Mouse (Mus musculus) hindbrain, embryonic 10.5 days (tissue): ENCODE data around the gene Mknk2. TPM values are rescaled to one million over a fixed set of nuclear protein-coding genes. Genes with fewer than 3 reads are reported as not detected.

Source experiments
- DNase-seq: peaks from one replicate; pipeline ENCODE4 v3.0.0-alpha.2; 2017; ENCODE audit warnings: low spot score
- H3K27ac ChIP-seq: fragments of 300-500 bp; sonication (generic); 2 replicates; pipeline ENCODE4 v1.5.1; 2016; ENCODE audit warnings: mild to moderate bottlenecking, moderate library complexity
- H3K27me3 ChIP-seq: fragments of 300-500 bp; sonication (generic); 2 replicates; pipeline ENCODE4 v1.6.1; 2016; ENCODE audit warnings: mild to moderate bottlenecking; ENCODE audit not compliant: poor library complexity, insufficient read depth, severe bottlenecking
- H3K36me3 ChIP-seq: fragments of 300-500 bp; sonication (generic); 2 replicates; pipeline ENCODE4 v1.6.1; 2016; ENCODE audit warnings: mild to moderate bottlenecking, moderate library complexity
- H3K4me1 ChIP-seq: fragments of 300-500 bp; sonication (generic); replicated peaks from 2 replicates; pipeline ENCODE4 v1.6.1; 2016; ENCODE audit warnings: mild to moderate bottlenecking
- H3K4me3 ChIP-seq: fragments of 300-500 bp; sonication (generic); 2 replicates; pipeline ENCODE4 v1.5.1; 2016; ENCODE audit warnings: mild to moderate bottlenecking, moderate library complexity
- H3K9me3 ChIP-seq: fragments of 300-500 bp; sonication (generic); 2 replicates; pipeline ENCODE4 v1.6.1; 2016; ENCODE audit warnings: mild to moderate bottlenecking, moderate library complexity
- WGBS: fragments of 180-500 bp; shearing (Covaris S2); methylation state at CpG from one replicate; pipeline ENCODE4 v1.1.7; 2016; 5-methylcytosine and 5-hydroxymethylcytosine counted together
- polyA plus RNA-seq: library from polyadenylated mRNA; unstranded; fragments of >200 nt; fragmentation: Nextera tagmentation; extraction: Ambion mirVana; gene quantifications from 2 replicates; pipeline ENCODE4 v1.2.1, GENCODE M21; 2016

Gene Mknk2
- polyA plus RNA-seq, 1 experiment from 2014 or later, result 93.2 TPM

- peak; percentile 38 for DNase-seq
- WGBS, result 55% methylated on average over 6 of the region's 6 CpGs
- Histone ChIP-seq H3K27me3 (no peaks in the 10 kb centered on the region), H3K4me3 (no peak overlapping the region), H3K4me1 (peaks cover 12% of the 10 kb centered on the region), H3K9me3 (no peaks in the 10 kb centered on the region), H3K36me3 (peaks cover 58% of the 10 kb centered on the region), H3K27ac (no peak overlapping the region)
Measured at GRCm38 (mm10) chr10:80684214-80684613, 6.3 kb upstream of the Mknk2 start.

- H3K27me3 ChIP-seq, result no peaks in the 10 kb centered on the region
- 98% methylated on average over 1 of the region's 1 CpGs for WGBS
- H3K9me3 ChIP-seq, result no peaks in the 10 kb centered on the region
- H3K4me3 ChIP-seq, result no peak overlapping the region
- H3K4me1 ChIP-seq, result peaks cover 17% of the 10 kb centered on the region
- no peak for DNase-seq
- peaks cover 53% of the 10 kb centered on the region for H3K36me3 ChIP-seq
- H3K27ac ChIP-seq, result no peak overlapping the region
Measured at GRCm38 (mm10) chr10:80683647-80684046, 5.7 kb upstream of the Mknk2 start.

GRCm38 (mm10) chr10:80682003-80682402 is 4.1 kb upstream of the Mknk2 start:
- DNase-seq, result no peak
- Histone ChIP-seq H3K27me3 (no peaks in the 10 kb centered on the region), H3K36me3 (peaks cover 37% of the 10 kb centered on the region), H3K4me1 (peaks cover 34% of the 10 kb centered on the region), H3K4me3 (no peak overlapping the region), H3K27ac (no peak overlapping the region), H3K9me3 (no peaks in the 10 kb centered on the region)
- 95% methylated on average over 6 of the region's 6 CpGs for WGBS

DNA sequence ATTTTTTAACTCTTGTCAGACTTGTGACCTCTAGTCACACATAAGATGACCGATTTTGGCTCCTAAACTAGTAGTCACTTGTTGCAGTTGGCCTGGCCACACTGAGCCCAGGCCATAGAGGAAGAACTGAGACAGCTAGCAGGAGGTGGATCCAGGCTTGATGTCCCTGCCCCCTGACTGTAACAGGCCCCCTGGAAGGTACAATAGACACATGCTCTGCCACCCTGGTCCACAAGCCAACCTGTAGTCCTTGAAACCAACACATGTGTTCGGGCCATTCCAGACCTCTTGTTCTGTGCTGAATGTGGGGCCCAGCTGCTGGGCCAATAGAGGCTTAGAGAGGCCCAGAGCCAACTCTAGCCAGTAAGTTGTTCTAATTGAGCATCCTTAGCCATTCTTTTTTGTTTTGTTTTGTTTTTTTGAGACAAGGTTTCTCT is 2.4 kb upstream of the Mknk2 start:
- Histone ChIP-seq H3K4me3 (no peak overlapping the region), H3K36me3 (peaks cover 20% of the 10 kb centered on the region), H3K4me1 (peaks cover 42% of the 10 kb centered on the region), H3K27ac (peak overlapping the region; percentile 69), H3K9me3 (no peaks in the 10 kb centered on the region), H3K27me3 (no peaks in the 10 kb centered on the region)
- WGBS, result 80% methylated on average over 2 of the region's 2 CpGs
- no peak for DNase-seq

GRCm38 (mm10) chr10:80679556-80680259 is 1.8 kb upstream of the Mknk2 start:
- Histone ChIP-seq H3K4me3 (no peak overlapping the region), H3K27ac (peak overlapping the region; percentile 96), H3K4me1 (peaks cover 48% of the 10 kb centered on the region), H3K27me3 (no peaks in the 10 kb centered on the region), H3K9me3 (no peaks in the 10 kb centered on the region), H3K36me3 (peaks cover 14% of the 10 kb centered on the region)
- no peak for DNase-seq
- WGBS, result 64% methylated on average over 9 of the region's 9 CpGs

DNA sequence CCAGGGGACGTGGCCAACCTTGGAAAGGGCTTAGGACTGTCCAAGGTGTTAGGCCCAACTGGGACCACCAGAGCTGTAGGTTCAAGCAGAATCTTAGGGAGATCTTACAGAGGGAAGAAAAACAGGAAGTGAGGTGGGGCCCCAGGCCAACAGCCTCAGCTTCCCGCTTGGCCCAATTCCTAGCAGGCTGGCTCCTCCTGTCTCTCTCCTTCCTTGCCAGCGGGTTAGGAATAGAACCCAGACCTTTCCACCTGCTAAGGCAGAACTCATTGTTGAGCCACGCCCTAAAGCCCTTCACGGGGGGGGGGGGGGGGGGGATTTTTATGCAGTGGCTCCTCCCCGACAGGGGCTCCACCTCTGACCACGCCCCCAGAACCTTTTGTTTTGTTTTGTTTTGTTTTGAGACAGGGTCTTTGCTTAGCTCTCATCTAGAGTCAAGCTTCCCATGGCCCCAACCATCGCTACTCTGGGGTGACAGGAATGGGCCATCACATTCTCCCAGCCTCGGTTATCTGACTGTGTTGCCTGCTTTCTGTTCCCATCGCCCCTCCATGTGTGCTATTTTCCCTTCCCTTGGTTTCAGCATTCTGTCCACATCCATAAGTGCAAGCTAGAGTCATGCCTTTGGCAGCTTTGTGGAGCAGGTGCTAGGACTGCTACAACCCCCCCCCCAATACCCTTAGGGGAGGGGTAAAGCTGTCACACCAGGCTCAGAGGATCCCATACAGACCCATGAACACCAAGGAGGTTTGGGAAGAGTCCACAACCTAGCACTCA is 877 bp upstream of the Mknk2 start:
- Histone ChIP-seq H3K4me1 (peaks cover 57% of the 10 kb centered on the region), H3K36me3 (peaks cover 15% of the 10 kb centered on the region), H3K9me3 (no peaks in the 10 kb centered on the region), H3K27me3 (no peaks in the 10 kb centered on the region), H3K27ac (peak overlapping the region; percentile 96), H3K4me3 (peak overlapping the region; percentile 100; the same call in 1 of the 2 replicates)
- DNase-seq, result no peak
- WGBS, result 54% methylated on average over 10 of the region's 10 CpGs

DNA sequence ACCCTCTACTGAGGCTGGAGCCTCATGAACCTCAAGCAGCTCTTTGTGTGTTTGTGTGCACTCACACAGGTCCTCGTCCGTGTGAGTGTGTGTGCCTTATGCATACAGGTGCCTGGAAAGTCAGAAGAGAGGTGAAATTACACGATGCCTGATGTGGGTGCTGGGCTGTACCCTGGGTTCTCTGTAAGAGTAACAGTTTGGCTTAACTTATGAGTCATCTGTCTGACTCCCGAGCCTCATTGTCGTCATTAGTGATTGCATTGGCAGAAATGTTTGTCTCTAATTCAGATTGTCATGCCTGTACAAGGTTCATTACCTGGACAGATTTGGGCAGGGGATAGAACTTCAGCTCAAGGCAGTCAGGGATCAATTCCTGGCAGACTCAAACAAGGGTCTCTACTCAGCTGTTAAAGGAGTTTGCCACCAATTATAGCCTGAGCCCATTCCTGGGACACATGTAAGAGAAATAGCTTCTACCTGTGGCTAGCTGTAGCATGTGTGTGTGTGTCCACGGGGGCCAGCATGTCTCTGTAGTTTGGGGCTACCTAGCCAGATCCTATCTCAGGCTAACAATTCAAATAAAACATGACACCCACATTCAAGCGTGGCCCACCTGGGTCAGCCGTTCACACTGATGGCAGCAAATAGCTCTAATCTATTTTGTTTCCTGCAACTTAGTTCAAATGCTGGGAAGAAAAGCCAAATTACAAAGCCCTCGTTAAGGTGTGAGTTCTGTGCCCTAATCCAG is 610 bp downstream of the Mknk2 start:
- DNase-seq, result no peak
- Histone ChIP-seq H3K36me3 (peaks cover 22% of the 10 kb centered on the region), H3K27ac (peak overlapping the region; percentile 96), H3K4me1 (peaks cover 72% of the 10 kb centered on the region), H3K9me3 (no peaks in the 10 kb centered on the region), H3K27me3 (no peaks in the 10 kb centered on the region), H3K4me3 (peak overlapping the region; percentile 100)
- WGBS, result 50% methylated on average over 9 of the region's 9 CpGs

- no peaks in the 10 kb centered on the region for H3K9me3 ChIP-seq
- WGBS, result under 1% methylated on average over 78 of the region's 78 CpGs
- H3K4me1 ChIP-seq, result peaks cover 77% of the 10 kb centered on the region
- H3K27me3 ChIP-seq, result no peaks in the 10 kb centered on the region
- H3K27ac ChIP-seq, result peak overlapping the region; percentile 96
- H3K4me3 ChIP-seq, result peak overlapping the region; percentile 100
- peak; percentile 100 for DNase-seq
- H3K36me3 ChIP-seq, result peaks cover 32% of the 10 kb centered on the region
Measured at GRCm38 (mm10) chr10:80676198-80676928, 1.5 kb downstream of the Mknk2 start.

DNA sequence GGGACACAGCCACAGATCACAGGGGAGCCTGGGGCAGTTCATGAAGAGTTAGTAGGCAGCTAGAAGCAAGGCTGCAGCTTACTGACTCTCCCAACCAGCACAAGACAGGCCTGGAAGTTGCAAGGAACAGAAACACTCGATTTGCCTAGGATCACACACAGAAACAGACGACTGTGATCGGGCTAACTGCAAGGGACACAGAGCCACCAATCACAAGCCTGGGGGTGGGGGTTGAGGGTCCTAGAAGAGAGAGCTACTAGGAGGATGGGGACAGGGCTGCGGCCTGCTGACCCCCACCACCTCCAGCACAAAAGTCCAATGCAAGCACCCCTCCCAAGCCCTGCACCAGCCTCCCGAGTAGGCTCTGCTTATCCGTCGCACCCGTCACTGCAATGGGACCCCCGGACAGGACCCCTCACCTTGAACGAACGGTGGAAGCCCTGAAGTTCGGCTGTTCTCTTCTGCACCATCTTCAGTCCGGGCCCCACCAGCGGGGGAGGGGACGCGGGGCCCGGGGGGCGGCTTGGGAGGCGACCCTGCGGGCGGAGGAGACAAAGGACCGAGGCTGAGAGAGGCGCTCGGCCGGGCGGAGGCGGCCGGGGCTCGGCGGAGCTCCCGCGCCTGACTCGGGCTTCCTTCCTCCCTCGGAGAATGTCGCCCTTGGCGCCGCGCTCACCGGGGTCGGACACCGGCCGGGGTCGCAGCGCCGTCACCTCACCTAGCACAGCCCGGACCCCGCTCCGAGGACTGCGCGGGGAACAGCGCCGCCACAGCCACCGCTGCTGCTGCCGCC is 2.3 kb downstream of the Mknk2 start:
- H3K4me1 ChIP-seq, result peaks cover 83% of the 10 kb centered on the region
- peak overlapping the region; percentile 100 for H3K4me3 ChIP-seq
- H3K27ac ChIP-seq, result peak overlapping the region; percentile 96
- H3K27me3 ChIP-seq, result no peaks in the 10 kb centered on the region
- peaks cover 39% of the 10 kb centered on the region for H3K36me3 ChIP-seq
- peak; percentile 47 for DNase-seq
- under 1% methylated on average over 54 of the region's 54 CpGs for whole genome bisulfite sequencing
- H3K9me3 ChIP-seq, result no peaks in the 10 kb centered on the region

GRCm38 (mm10) chr10:80674851-80675404 is 3.0 kb downstream of the Mknk2 start:
- Histone ChIP-seq H3K4me3 (peak overlapping the region; percentile 100), H3K27ac (peak overlapping the region; percentile 96), H3K4me1 (peaks cover 78% of the 10 kb centered on the region), H3K36me3 (peaks cover 46% of the 10 kb centered on the region), H3K27me3 (no peaks in the 10 kb centered on the region), H3K9me3 (no peaks in the 10 kb centered on the region)
- DNase-seq, result no peak
- 27% methylated on average over 6 of the region's 6 CpGs for WGBS

- Histone ChIP-seq H3K27me3 (no peaks in the 10 kb centered on the region), H3K36me3 (peaks cover 53% of the 10 kb centered on the region), H3K4me1 (peaks cover 71% of the 10 kb centered on the region), H3K27ac (peak overlapping the region; percentile 96), H3K4me3 (peak overlapping the region; percentile 100), H3K9me3 (no peaks in the 10 kb centered on the region)
- DNase-seq, result no peak
- WGBS, result 74% methylated on average over 5 of the region's 5 CpGs
Measured at GRCm38 (mm10) chr10:80674161-80674711, 3.7 kb downstream of the Mknk2 start.
